Mouse (Mus musculus): ENCODE data around the gene Polr1a.

DNA sequence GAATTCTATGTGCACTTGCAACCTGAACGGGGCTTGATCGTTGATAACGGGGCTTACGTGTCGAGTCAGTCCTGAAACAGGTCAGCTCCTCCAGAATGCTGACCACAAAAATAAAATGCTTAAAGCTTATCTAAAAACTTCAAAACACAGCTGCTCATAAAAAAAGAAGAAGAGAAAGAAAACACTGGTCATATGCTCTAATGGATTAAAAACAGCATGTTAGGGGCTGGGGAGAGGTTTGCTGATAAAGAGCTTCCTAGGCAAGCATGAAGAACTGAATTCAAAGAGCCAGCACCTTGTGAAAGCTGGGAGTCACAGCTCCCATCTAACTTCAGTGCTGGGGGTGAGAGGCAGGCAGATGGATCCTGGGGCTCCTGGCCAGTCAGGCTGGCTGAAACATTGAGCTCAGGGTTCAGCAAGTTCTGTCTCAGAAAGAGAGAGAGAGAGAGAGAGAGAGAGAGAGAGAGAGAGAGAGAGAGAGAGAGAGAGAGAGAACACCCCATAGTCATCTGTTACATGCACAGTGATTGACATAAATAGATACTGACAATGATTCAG, 92.4 kb downstream of the Polr1a start:
- TF ChIP-seq POLR2A (IDR thresholded peaks at IDR 0.05; ENCODE audit: low read depth, low read length) (no peak), CTCF (conservative IDR thresholded peaks at IDR 0.05 in 1 of 2, IDR thresholded peaks at IDR 0.05 in 1 of 2; ENCODE audit: low read depth in 2 of 2, low read length in 2 of 2) (no peak), CHD1 (IDR thresholded peaks at IDR 0.05; ENCODE audit: low read depth, low read length) (no peak), MAX (IDR thresholded peaks at IDR 0.05; ENCODE audit: low read length) (no peak), MYC (IDR thresholded peaks at IDR 0.05; ENCODE audit: low read depth, low read length) (no peak), CHD2 (IDR thresholded peaks at IDR 0.05; ENCODE audit: low read length) (no peak), MXI1 (IDR thresholded peaks at IDR 0.05; ENCODE audit: low read depth, low read length) (no peak), BHLHE40 (IDR thresholded peaks at IDR 0.05; ENCODE audit: low read depth, low read length) (no peak), NRF1 (IDR thresholded peaks at IDR 0.05; ENCODE audit: low read depth, low read length) (no peak), SIN3A (IDR thresholded peaks at IDR 0.05; ENCODE audit: low read length) (no peak), KAT2A (IDR thresholded peaks at IDR 0.05; ENCODE audit: insufficient replicate concordance, low read length) (no peak), ZNF384 (IDR thresholded peaks at IDR 0.05; ENCODE audit: low read depth, low read length) (no peak), USF1 (IDR thresholded peaks at IDR 0.05; ENCODE audit: low read depth, low read length) (no peak)
